Mouse (Mus musculus) cerebellum, postnatal 25 days (tissue): ENCODE data around the gene Cacnb1.

Experiments
- DNase-seq, 2 experiments: peaks; one replicate each; pipeline ENCODE4 v3.0.0; 2021; ENCODE audit warnings: mixed read lengths in 2 of 2

The Cacnb1 gene

GRCm38 (mm10) chr11:98005686-98006085, 17.1 kb downstream of the Cacnb1 start:
- peak in 1 of 2 experiments; percentile 48 for DNase-seq

DNA sequence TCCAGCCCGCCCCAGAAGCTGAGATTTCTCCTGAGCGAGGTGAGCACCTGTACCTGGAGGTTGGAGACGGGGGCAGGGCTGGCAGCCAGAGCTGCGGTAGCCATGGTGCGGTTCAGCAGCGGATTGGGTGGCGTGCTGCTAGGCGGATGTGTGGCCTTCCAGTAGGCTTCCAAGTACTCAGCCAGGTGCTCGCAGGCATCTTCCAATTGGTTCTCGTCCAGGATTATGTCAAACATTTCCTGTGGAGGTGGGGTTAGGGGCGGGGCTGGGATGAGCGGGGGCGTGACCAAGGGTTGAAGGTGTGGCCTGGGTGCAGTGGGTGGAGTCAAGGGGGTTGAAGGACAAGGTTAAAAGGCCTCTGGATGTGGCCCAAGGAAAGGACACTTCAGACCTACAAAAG, 17.8 kb downstream of the Cacnb1 start:
- peak; percentile 16 to 49 for DNase-seq

DNA sequence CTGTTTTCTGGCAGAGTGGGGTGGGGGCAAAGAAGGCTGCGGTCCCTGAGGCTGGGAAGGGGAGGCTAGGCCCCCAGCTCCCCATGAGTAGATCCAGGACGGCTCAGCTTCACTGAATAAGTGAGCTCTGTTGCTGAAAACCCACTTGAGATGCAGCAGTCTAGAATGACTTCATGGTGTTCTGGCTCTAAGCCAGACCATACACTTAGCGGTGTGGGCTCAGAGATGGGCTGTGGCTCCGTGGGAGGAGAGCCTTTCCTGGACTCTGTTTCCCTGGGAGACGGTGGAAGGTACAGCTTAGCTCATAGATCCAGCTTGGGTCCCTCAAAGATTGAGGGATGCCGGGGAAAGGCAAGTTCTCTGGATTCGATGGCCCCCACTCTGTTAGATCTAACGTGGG, 18.7 kb downstream of the Cacnb1 start:
- no peak for DNase-seq

DNA sequence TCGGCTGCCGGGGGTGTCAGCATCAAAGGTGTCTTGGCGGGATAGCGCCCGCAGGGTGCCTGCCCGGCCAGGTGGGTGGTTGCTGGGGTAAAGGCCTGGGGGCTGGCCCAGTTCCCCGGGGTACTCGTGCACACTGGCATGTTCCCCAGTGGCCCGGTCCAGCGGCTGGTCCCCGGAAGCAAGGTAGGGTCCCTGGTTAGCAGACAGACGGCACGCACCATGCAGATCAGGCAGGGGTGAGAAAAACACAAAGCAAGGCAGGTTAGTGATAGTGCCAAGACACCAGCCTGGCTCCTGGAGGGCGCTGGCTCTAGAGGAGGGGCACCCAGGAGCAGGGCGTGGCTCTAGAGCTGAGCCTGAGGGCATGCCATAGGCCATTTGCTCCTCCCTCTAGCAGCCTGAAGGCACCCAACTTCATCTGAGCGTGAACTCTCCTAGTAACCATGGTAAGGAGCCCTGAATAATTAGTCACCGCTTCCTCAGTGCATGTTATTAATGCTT, 19.6 kb downstream of the Cacnb1 start:
- DNase-seq: peak in 1 of 2 experiments; percentile 20

DNA sequence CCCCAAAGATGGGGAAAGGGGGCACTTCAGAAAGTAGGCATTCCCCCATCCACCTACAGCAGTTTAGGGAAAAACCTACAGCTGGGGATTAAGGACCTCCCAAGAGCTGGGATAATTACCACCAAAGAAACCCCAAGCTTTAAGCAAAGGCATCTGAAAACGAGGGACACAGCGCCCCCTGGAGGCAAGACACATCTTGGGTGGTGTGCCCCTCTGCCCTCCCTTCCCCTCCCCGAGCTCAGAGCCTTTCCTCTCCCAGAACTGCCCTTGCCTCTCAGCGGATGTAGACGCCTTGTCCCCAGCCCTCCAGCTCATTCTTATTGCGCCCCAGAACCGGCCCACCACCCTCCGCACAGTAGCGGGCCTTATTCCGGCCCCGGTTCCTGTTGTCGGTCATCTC, 20.2 kb downstream of the Cacnb1 start:
- DNase-seq: peak; percentile 78 to 90

GRCm38 (mm10) chr11:98001986-98002385, 20.8 kb downstream of the Cacnb1 start:
- DNase-seq: no peak

DNA sequence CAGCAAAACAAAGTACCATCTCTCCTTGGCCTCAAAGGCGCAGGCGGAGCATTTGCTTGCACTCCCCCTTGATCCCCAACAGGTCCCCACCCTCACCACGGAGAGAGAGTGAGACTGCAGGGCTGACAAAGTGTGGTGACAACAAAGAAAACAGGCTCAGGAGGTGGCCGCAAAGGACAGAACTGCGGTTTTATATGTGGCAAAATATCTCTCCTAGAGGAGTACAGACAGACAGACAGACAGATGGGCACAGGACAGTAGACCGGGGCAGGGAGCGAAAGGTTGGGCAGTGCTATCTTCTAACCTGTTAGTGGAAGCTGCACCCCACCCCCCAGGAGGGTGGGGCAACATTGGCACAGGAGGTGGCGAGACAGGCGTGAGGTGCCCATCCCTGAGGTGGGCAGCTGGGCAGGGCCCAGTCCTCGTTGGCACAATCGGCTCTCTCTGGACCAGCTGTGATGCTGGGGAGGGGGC, 21.4 kb downstream of the Cacnb1 start:
- DNase-seq: no peak

- DNase-seq: no peak
Observed at GRCm38 (mm10) chr11:98000378-98001140, 22.3 kb downstream of the Cacnb1 start.

DNA sequence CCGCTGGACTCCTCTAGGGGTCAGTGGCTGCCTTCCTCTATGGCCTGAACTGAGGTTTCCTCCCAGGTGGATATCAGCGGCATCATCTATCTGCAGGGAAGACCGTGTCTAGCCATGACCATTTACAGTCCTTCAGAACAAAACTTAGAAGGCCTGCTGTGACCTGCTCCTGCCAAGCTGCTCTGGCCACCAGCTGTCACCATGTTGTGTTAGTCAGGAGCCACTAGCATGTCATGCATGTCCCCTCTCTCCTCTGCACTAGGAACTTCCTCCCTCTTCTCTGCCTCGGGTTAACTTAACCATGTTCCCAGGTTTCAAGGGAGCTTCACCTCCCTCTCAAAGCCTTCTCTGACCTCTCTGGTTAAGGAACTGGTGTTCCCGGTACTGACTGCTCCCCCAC, 23.1 kb downstream of the Cacnb1 start:
- DNase-seq: peak in 1 of 2 experiments; percentile 14

DNA sequence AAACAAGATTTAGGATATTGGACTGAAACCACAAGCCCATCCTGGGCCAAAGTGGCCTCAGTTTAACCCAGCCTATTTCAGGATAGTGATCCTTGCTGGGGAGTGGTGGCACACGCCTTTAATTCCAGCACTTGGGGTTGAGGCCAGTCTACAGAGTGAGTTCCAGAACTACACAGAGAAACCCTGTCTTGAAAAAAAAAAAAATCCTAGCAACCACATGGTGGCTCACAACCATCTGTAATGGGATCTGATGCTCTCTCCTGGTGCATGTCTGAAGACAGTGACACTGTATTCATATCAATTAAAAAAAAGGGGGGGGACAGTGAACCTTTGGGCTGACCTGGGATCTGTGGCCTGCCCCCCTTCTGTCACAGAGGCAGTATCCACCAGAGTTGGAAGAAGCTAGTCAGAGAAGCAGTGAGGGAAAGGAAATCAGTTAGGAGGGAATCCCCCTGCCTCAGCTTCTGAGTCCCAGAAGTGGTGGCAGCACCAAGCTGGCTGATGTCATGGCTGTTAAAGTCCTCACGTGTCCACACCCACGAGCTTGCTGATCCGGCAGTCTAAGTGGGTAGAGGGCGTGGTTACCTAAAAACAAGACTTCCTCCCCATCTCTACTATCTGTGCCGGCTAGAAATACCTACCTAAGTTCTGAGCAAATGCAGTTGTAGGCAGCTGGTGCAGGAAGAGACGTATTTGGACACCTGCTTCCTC, 23.8 kb downstream of the Cacnb1 start:
- no peak for DNase-seq

DNA sequence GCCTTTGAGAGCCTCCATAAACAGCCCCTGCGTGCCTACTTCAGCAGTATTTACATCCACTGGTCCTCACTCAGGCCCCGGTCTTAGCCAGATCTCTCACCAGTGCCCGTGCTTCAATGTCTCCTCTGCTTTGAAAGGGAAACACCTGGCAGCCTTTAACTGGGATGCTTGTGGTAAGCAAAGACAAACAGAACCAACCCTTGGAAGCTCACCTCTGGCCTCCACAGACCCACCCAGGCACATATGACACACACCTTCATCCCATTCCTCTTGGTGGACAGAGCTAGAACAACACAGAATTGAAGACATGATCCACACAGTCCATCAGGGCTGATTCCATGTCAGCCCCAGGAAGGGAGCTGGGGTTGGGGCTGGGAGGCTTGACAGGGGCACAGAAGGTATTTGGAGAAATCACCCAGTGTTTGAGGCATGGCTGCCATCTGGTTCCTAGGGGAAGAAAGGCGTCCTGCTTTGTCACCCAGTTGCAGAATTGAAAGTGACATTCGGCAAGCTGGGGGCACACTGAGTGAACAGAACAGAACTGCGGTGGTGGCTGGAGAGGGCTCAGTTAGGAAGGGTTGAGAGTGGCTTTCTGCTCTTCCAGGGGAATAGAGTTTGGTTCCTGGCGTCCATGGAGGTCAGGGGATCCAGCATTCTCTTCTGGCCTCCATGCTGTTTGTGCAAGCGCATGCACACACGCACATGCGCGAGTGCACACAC, 24.6 kb downstream of the Cacnb1 start:
- no peak for DNase-seq

GRCm38 (mm10) chr11:97997387-97997960, 25.4 kb downstream of the Cacnb1 start:
- no peak for DNase-seq

DNA sequence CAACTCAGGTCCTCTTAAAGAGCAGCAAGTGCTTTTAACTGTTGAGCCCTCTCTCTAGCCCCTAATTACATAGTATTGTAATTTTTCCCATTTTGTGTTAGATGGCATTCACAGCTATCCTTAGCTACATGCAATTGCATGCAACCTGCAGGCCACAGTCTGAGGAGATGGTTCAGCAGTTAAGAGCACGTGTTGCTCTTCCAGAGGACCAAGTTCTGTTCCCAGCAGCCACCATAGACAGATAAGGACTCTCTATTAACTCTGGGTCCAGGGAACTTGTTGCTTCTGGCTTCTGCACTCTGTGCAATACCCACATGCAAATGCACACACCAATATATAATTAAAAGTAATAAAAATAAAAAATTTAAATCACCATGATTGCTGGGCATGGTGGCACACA, 26.1 kb downstream of the Cacnb1 start:
- no peak for DNase-seq

GRCm38 (mm10) chr11:97995564-97996288, 27.1 kb downstream of the Cacnb1 start, which contains the start of gene Arl5c:
Arl5c (minus strand) TSS chr11:97996181.
- peak; percentile 29 to 47 for DNase-seq

GRCm38 (mm10) chr11:97994539-97995100, 28.2 kb downstream of the Cacnb1 start:
- DNase-seq: peak; percentile 79 to 86

- peak; percentile 92 to 93 for DNase-seq
Observed at GRCm38 (mm10) chr11:97988530-97989096, 34.2 kb downstream of the Cacnb1 start.

DNA sequence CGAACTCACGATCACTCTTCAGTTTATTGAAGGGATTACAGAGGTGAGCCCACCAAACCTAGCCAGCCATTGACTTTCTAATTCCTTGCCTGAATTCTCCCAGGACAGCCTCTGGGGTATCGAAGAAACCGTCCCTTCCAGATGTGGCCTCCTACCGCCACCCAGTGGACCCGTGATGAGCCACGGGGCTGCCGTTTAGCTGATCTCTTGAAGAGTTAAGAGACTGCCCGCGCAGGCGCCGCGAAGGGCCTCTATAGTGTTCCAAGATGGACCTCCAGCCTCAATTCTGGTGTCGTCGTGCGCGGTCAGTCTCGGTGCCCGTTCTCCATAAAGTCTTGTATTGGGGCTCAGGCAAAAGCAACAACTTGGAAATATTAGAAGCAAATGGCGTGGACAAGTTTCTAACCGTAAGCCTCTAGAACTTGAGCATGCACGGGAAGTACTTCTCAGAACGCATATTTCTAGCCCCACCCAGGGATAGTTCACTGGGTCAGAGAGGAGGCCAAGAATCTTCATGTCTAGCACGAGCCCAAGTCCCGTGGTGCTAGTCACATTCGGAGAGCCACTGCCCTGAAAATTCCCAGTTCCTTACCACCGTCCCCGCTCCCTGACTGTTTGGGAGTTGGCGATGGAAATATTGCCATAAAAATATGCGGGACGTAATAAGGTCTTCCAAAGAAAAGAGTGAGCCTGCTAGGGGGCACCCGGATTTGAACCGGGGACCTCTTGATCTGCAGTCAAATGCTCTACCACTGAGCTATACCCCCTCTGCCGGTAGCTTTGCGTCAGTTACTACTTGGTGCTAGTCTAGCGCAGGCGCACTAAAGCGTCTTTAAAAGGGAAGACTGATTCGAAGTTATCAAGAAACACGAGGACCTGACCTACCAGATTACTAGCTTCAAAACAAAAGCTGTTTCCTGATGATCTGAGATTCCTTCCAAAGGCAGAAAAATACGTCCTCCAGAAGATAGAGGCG, 35.0 kb downstream of the Cacnb1 start:
- peak; percentile 95 to 98 for DNase-seq

DNA sequence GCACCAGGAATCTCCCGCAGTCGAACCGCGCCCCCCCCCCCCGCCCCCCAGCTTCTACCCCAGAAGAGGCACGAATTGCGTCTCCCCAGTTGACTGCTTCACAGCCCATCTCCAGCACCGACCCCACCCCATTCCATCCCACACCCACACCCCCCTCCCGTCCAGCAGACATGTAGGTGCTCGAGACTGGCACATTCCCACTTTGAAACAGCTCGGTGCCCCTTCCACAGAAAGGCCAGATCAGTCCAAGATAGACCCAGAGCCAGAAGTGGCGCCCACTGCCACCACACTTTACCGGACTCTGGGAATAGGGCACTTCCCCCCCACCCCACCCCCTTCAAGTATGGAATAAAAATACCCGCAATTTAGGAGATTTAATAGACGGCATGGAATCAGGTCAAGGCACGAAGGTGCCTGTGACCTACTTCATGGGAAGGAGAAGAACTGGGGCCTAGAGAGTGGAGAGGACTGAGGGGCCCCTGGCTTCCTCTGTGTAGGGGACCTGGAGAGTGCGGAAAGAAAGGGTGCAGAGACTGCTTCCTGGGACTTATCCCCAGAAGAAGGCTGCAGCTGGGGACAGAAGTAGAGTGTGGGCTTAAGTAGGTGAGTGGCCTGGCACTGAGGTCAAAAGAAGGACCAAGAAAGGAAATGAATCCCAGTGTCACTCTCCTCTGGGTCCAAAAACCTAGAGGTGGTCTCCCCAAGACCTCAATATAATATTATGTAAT, 35.9 kb downstream of the Cacnb1 start:
- no peak for DNase-seq
